Mouse (Mus musculus) heart, adult 2 months (tissue): ENCODE data around the gene Fyttd1.

Experiments used
- CTCF ChIP-seq: fragments of 200-600 bp; IDR thresholded peaks from 2 replicates; pipeline ENCODE4 v1.8.1; 2022; ENCODE audit warnings: antibody characterized with exemption, mild to moderate bottlenecking, moderate library complexity
- EP300 ChIP-seq: fragments of 200-500 bp; IDR thresholded peaks from 2 replicates; pipeline ENCODE4 v1.6.1; 2011; ENCODE audit warnings: low read depth, low read length, control low read depth; ENCODE audit not compliant: insufficient read depth
- POLR2A ChIP-seq: fragments of 200-500 bp; IDR thresholded peaks from 2 replicates; pipeline ENCODE4 v1.6.1; 2011; ENCODE audit warnings: mild to moderate bottlenecking, low read depth, low read length, control low read depth; ENCODE audit not compliant: insufficient read depth

- TF ChIP-seq POLR2A (no peak), CTCF (no peak), EP300 (no peak)
Observed at GRCm38 (mm10) chr16:32858356-32858755, 18.9 kb upstream of the Fyttd1 start.
